Mouse (Mus musculus) midbrain, embryonic 11.5 days (tissue): Measurements from ENCODE around the gene Kif5a. TPM values are rescaled to one million over a fixed set of nuclear protein-coding genes. Genes with fewer than 3 reads are reported as not detected.

ENCODE experiments used
- ATAC-seq: fragments of 200-750 bp; cut with Nextera tagmentation; 2 replicates; pipeline ENCODE4 v1.8.0; 2017; ENCODE audit warnings: moderate TSS enrichment, moderate library complexity; ENCODE audit not compliant: low FRiP score
- DNase-seq: peaks from one replicate; pipeline ENCODE4 v3.0.0; 2015; ENCODE audit warnings: low spot score; ENCODE audit errors: missing footprints
- H3K27ac ChIP-seq: fragments of 300-500 bp; sonication (generic); 2 replicates; pipeline ENCODE4 v1.5.1; 2014; ENCODE audit warnings: low read depth, low read length
- H3K27me3 ChIP-seq: fragments of 300-500 bp; sonication (generic); 2 replicates; pipeline ENCODE4 v1.6.1; 2014; ENCODE audit warnings: mild to moderate bottlenecking, low read length, moderate library complexity, mixed read lengths; ENCODE audit not compliant: control insufficient read depth, insufficient read depth
- H3K36me3 ChIP-seq: fragments of 300-500 bp; sonication (generic); 2 replicates; pipeline ENCODE4 v1.6.1; 2014; ENCODE audit warnings: mild to moderate bottlenecking, low read length, moderate library complexity, mixed read lengths; ENCODE audit not compliant: control insufficient read depth, insufficient read depth
- H3K4me1 ChIP-seq: fragments of 300-500 bp; sonication (generic); 2 replicates; pipeline ENCODE4 v1.6.1; 2014; ENCODE audit warnings: low read length; ENCODE audit not compliant: control insufficient read depth, insufficient read depth
- H3K4me2 ChIP-seq: fragments of 300-500 bp; sonication (generic); 2 replicates; pipeline ENCODE4 v1.6.1; 2014; ENCODE audit warnings: mild to moderate bottlenecking, moderate library complexity
- H3K4me3 ChIP-seq: fragments of 300-500 bp; sonication (generic); 2 replicates; pipeline ENCODE4 v1.5.1; 2014; ENCODE audit warnings: low read depth, low read length
- H3K9ac ChIP-seq: fragments of 300-500 bp; sonication (generic); 2 replicates; pipeline ENCODE4 v1.6.1; 2014; ENCODE audit warnings: low read length
- H3K9me3 ChIP-seq: fragments of 300-500 bp; sonication (generic); 2 replicates; pipeline ENCODE4 v1.6.1; 2016; ENCODE audit warnings: low read length; ENCODE audit not compliant: control insufficient read depth
- WGBS: fragments of 180-500 bp; shearing (Covaris S2); extraction: QIAGEN DNeasy Blood & Tissue Kit; methylation state at CpG from one replicate; pipeline ENCODE4 v1.1.7; 2014; 5-methylcytosine and 5-hydroxymethylcytosine counted together
- polyA plus RNA-seq: library from polyadenylated mRNA; unstranded; fragments of >200 nt; fragmentation: Nextera tagmentation; extraction: Ambion mirVana; gene quantifications from 2 replicates; pipeline ENCODE4 v1.2.1, GENCODE M21; 2014

The Kif5a gene
- polyA plus RNA-seq, 1 experiment from 2014 or later: 26.3 TPM

DNA sequence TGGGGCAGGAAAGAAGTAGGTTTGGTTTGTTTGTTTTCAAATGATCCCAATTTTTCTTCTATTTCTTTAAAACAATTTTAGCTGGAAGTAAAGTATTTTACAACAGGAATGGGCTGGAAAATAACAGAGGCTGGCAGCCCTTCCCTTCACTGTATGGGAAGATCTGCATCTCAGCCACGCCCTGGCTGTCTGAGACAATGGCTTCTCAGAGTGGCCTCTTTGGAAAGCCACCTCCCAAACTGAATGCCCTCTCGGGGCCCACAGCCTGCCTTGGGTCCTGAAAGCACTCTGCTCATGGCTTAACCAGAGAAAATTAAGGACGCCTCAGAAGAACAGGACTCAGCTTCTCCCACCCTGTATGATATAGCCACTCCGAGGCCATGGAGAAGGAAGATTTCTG, 6.7 kb upstream of the Kif5a start:
- H3K4me3 ChIP-seq: no peak overlapping the region
- peaks cover 7% of the 10 kb centered on the region for H3K4me1 ChIP-seq
- ATAC-seq: no peak
- no peak for DNase-seq
- H3K27ac ChIP-seq: no peak overlapping the region
- H3K27me3 ChIP-seq: no peaks in the 10 kb centered on the region
- no peaks in the 10 kb centered on the region for H3K9me3 ChIP-seq
- H3K4me2 ChIP-seq: no peak overlapping the region
- H3K9ac ChIP-seq: no peak overlapping the region
- WGBS: 70% methylated on average over 4 of the region's 4 CpGs
- peaks cover 3% of the 10 kb centered on the region; the same call in 1 of the 2 replicates for H3K36me3 ChIP-seq

- H3K4me2 ChIP-seq: no peak overlapping the region
- no peak overlapping the region for H3K27ac ChIP-seq
- H3K27me3 ChIP-seq: peaks cover 4% of the 10 kb centered on the region; the same call in 1 of the 2 replicates
- no peak overlapping the region for H3K4me3 ChIP-seq
- 86% methylated on average over 12 of the region's 12 CpGs for WGBS
- DNase-seq: no peak
- H3K9me3 ChIP-seq: no peaks in the 10 kb centered on the region
- no peak overlapping the region for H3K9ac ChIP-seq
- H3K36me3 ChIP-seq: peaks cover 3% of the 10 kb centered on the region; the same call in 1 of the 2 replicates
- peaks cover 7% of the 10 kb centered on the region for H3K4me1 ChIP-seq
- no peak for ATAC-seq
Measured at GRCm38 (mm10) chr10:127269036-127269435, 5.9 kb upstream of the Kif5a start.

- 85% methylated on average over 5 of the region's 5 CpGs for WGBS
- peaks cover 8% of the 10 kb centered on the region; the same call in 1 of the 2 replicates for H3K27me3 ChIP-seq
- no peak overlapping the region for H3K9ac ChIP-seq
- H3K36me3 ChIP-seq: peaks cover 3% of the 10 kb centered on the region; the same call in 1 of the 2 replicates
- H3K4me1 ChIP-seq: peaks cover 7% of the 10 kb centered on the region
- no peaks in the 10 kb centered on the region for H3K9me3 ChIP-seq
- ATAC-seq (no peak), DNase-seq (no peak)
- H3K27ac ChIP-seq: no peak overlapping the region
- no peak overlapping the region for H3K4me2 ChIP-seq
- no peak overlapping the region for H3K4me3 ChIP-seq
Measured at GRCm38 (mm10) chr10:127268401-127268800, 5.3 kb upstream of the Kif5a start.

DNA sequence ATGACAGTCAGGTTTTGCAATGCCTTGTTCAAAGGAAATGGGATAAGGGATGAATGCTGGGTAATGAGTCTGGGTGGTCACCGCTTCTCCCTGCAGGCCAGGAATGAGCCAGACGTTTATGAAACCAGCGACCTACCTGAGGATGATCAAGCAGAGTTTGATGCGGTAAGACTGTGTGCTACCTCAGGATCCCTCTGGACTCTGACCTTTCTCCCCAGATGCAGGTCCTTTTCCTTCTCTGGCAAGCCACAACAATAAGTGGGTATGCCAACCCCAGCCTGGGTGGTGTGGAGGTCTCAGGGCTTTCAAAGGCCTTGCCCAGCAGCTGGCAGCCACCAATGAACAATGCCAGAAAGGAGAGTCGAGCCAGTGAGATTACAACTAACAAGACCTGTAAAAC, 4.2 kb upstream of the Kif5a start:
- Histone ChIP-seq H3K4me2 (peak overlapping the region; percentile 96), H3K9me3 (no peaks in the 10 kb centered on the region), H3K27me3 (peaks cover 14% of the 10 kb centered on the region; the same call in 1 of the 2 replicates), H3K4me3 (peak overlapping the region; percentile 98), H3K9ac (peak overlapping the region; percentile 99), H3K27ac (no peak overlapping the region), H3K4me1 (peaks cover 11% of the 10 kb centered on the region), H3K36me3 (peaks cover 3% of the 10 kb centered on the region; the same call in 1 of the 2 replicates)
- ATAC-seq: no peak
- 77% methylated on average over 5 of the region's 5 CpGs for WGBS
- no peak for DNase-seq

DNA sequence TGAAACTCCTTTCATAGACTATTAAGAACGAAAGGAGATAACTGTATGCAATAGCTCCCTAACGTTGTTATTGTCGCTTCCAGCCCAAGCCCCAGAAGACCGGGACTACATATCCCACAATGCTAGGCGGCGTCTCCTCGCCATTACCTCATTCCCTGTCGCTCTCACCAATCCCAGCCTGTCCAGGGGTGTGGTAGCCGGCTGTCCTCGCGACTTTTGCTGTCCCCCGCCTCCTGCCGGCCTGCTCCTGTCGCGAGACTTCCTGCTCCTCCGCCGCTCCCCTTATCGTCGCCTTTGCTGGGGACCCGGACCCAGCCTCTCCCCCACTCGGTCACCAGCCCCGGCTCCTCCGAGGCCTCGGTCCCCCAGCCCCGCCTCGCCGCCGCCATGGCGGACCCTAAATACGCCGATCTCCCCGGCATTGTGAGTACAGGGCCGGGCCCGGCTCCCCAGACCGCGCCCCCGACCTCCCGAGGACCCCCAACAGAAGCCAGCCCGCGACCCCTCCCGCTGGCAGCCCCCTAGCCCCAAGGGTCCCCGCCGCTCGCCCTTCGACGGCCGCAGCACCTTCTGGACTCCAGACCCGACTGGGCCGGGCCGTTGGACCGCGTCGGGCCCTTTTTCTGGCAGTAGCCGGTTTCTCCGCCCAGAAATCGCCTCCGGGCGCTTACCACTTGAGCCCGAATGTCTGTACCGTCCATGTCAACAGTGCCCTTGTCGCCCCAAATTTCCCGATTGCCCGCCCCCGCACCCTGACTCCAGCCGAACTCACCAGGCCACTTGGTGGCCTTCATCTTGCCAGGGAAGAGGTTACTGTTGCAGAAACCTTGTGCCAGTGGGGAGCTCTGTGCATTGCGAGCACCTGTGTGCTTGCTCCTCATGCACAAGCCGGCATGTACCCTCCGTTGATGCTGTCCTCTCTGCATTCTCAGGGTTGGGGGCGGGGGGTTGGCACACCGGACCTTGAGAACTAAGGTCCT, 3.3 kb upstream of the Kif5a start, which contains the start of gene Dctn2:
Dctn2 (plus strand) TSS at position 257 of the 980 bp plus-strand sequence.
- H3K27ac ChIP-seq: peak within 1 kb of the TSS; percentile 71
- H3K9me3 ChIP-seq: no peaks in the 10 kb centered on the region
- H3K4me2 ChIP-seq: peak within 1 kb of the TSS; percentile 96
- H3K9ac ChIP-seq: peak within 1 kb of the TSS; percentile 99
- H3K4me1 ChIP-seq: peaks cover 13% of the 10 kb centered on the region
- under 1% methylated on average over 70 of the region's 70 CpGs for WGBS
- DNase-seq: peak; percentile 98
- peak within 1 kb of the TSS; percentile 98 for H3K4me3 ChIP-seq
- peaks cover 3% of the 10 kb centered on the region; the same call in 1 of the 2 replicates for H3K36me3 ChIP-seq
- H3K27me3 ChIP-seq: peaks cover 21% of the 10 kb centered on the region
- ATAC-seq: peak; percentile 98

DNA sequence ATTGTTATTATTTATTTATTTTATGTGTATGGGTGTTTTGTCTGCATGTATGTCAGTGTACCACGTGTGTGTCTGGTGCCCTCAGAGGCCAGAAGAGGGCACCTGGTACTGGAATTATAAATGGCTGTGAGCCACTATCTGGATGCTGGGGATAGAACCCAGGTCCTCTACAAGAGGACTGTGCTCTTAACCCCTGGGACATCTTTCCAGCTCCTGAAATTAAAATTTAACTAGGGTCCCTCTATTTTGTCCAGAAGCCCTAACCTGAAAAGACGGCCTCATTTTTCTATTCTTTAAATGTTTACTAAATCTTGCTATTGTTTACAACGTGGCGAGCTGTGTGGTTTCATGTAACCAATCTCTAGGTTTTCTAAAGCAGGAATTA, 2.6 kb upstream of the Kif5a start:
- no peak overlapping the region for H3K27ac ChIP-seq
- peak overlapping the region; percentile 98 for H3K4me3 ChIP-seq
- H3K9ac ChIP-seq: no peak overlapping the region
- peaks cover 21% of the 10 kb centered on the region for H3K27me3 ChIP-seq
- 26% methylated on average over 4 of the region's 4 CpGs for WGBS
- H3K9me3 ChIP-seq: no peaks in the 10 kb centered on the region
- DNase-seq (no peak), ATAC-seq (peak; percentile 31)
- peaks cover 3% of the 10 kb centered on the region; the same call in 1 of the 2 replicates for H3K36me3 ChIP-seq
- peaks cover 13% of the 10 kb centered on the region for H3K4me1 ChIP-seq
- peak overlapping the region; percentile 96 for H3K4me2 ChIP-seq

GRCm38 (mm10) chr10:127264971-127265370, 1.8 kb upstream of the Kif5a start:
- Histone ChIP-seq H3K4me3 (no peak overlapping the region), H3K9ac (no peak overlapping the region), H3K9me3 (no peaks in the 10 kb centered on the region), H3K27ac (no peak overlapping the region), H3K27me3 (peaks cover 21% of the 10 kb centered on the region), H3K36me3 (peaks cover 3% of the 10 kb centered on the region; the same call in 1 of the 2 replicates), H3K4me2 (no peak overlapping the region), H3K4me1 (peaks cover 13% of the 10 kb centered on the region)
- no peak for ATAC-seq
- WGBS: 75% methylated on average over 4 of the region's 4 CpGs
- DNase-seq: no peak

GRCm38 (mm10) chr10:127264336-127264735, 1.2 kb upstream of the Kif5a start:
- Histone ChIP-seq H3K9ac (no peak overlapping the region), H3K4me2 (no peak overlapping the region), H3K4me3 (no peak overlapping the region), H3K9me3 (no peaks in the 10 kb centered on the region), H3K27me3 (peaks cover 21% of the 10 kb centered on the region), H3K4me1 (peaks cover 13% of the 10 kb centered on the region), H3K36me3 (peaks cover 3% of the 10 kb centered on the region; the same call in 1 of the 2 replicates), H3K27ac (no peak overlapping the region)
- DNase-seq (no peak), ATAC-seq (no peak)
- 81% methylated on average over 8 of the region's 8 CpGs for WGBS

DNA sequence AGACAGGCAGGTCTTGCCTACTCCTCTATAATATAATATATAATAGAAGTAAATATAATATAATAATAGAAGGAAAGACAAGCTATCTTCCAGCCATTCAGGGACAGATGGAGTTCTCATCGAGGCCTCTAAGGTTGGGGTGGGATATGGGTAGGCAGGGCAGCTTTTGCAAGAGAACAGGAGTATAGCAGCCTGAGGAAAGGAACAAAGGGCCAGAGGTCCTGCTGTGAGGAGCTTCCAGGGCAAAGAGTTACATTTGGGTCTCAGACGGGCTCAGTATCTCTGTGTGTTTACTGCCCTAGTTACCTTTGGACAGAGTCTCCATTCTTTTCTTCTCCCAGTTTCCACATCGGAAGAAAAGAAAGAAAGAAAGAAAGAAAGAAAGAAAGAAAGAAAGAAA, 483 bp upstream of the Kif5a start:
- DNase-seq (no peak), ATAC-seq (no peak)
- Histone ChIP-seq H3K9me3 (no peaks in the 10 kb centered on the region), H3K4me1 (peaks cover 13% of the 10 kb centered on the region), H3K27ac (no peak overlapping the region), H3K4me2 (no peak overlapping the region), H3K27me3 (peaks cover 21% of the 10 kb centered on the region), H3K4me3 (no peak overlapping the region), H3K9ac (no peak overlapping the region; the same call in 1 of the 2 replicates), H3K36me3 (peaks cover 1% of the 10 kb centered on the region; the same call in 1 of the 2 replicates)
- WGBS: 42% methylated on average over 3 of the region's 3 CpGs
